Mouse (Mus musculus) CH12.LX (cell line): ENCODE measurements around the gene Gm10160.

Experiments used
- BHLHE40 ChIP-seq: IDR thresholded peaks from 2 replicates; pipeline ENCODE4 v1.6.1; 2011; ENCODE audit warnings: mild to moderate bottlenecking, low read depth, low read length, improper control_type of control experiment
- CTCF ChIP-seq, 2 experiments: IDR thresholded peaks in 1 of 2; conservative IDR thresholded peaks in 1 of 2; 2 replicates each; pipeline ENCODE4 v1.5.1; 2011 to 2012; ENCODE audit warnings: low read depth in 2 of 2, low read length in 2 of 2, improper control_type of control experiment in 1 of 2, inconsistent platforms in 1 of 2, mild to moderate bottlenecking in 1 of 2, moderate library complexity in 1 of 2
- E2F4 ChIP-seq: IDR thresholded peaks from 2 replicates; pipeline ENCODE4 v1.6.1; 2011; ENCODE audit warnings: low read depth, low read length, improper control_type of control experiment; ENCODE audit not compliant: insufficient replicate concordance
- EP300 ChIP-seq: IDR thresholded peaks from 2 replicates; pipeline ENCODE4 v1.6.1; 2011; ENCODE audit warnings: low read length, improper control_type of control experiment
- ETS1 ChIP-seq: conservative IDR thresholded peaks from 2 replicates; pipeline ENCODE4 v1.6.1; 2012; ENCODE audit warnings: low read depth, mild to moderate bottlenecking, inconsistent platforms, low read length, improper control_type of control experiment, moderate library complexity
- MXI1 ChIP-seq: IDR thresholded peaks from 2 replicates; pipeline ENCODE4 v1.6.1; 2011; ENCODE audit warnings: mild to moderate bottlenecking, low read depth, low read length, improper control_type of control experiment
- MYC ChIP-seq: IDR thresholded peaks from 2 replicates; pipeline ENCODE4 v1.6.1; 2011; ENCODE audit warnings: low read depth, mild to moderate bottlenecking, improper control_type of control experiment, low read length
- NELFE ChIP-seq: IDR thresholded peaks from 2 replicates; pipeline ENCODE4 v1.6.1; 2011; ENCODE audit warnings: low read depth, low read length, improper control_type of control experiment
- POLR2A ChIP-seq: IDR thresholded peaks from 2 replicates; pipeline ENCODE4 v1.6.1; 2011; ENCODE audit warnings: low read depth, mild to moderate bottlenecking, improper control_type of control experiment, low read length
- POLR2AphosphoS2 ChIP-seq: IDR thresholded peaks from 2 replicates; pipeline ENCODE4 v1.6.1; 2011; ENCODE audit warnings: low read depth, low read length, improper control_type of control experiment
- RAD21 ChIP-seq: IDR thresholded peaks from 2 replicates; pipeline ENCODE4 v1.6.1; 2011; ENCODE audit warnings: low read depth, mild to moderate bottlenecking, low read length, improper control_type of control experiment, moderate library complexity
- TCF12 ChIP-seq: IDR thresholded peaks from 2 replicates; pipeline ENCODE4 v1.6.1; 2014; ENCODE audit warnings: low read depth, mild to moderate bottlenecking, inconsistent platforms, low read length, improper control_type of control experiment
- USF1 ChIP-seq: IDR thresholded peaks from 2 replicates; pipeline ENCODE4 v1.6.1; 2014; ENCODE audit warnings: low read depth, mild to moderate bottlenecking, inconsistent platforms, low read length, improper control_type of control experiment
- ZNF384 ChIP-seq: IDR thresholded peaks from 2 replicates; pipeline ENCODE4 v1.6.1; 2012; ENCODE audit warnings: low read depth, low read length, improper control_type of control experiment, inconsistent platforms

DNA sequence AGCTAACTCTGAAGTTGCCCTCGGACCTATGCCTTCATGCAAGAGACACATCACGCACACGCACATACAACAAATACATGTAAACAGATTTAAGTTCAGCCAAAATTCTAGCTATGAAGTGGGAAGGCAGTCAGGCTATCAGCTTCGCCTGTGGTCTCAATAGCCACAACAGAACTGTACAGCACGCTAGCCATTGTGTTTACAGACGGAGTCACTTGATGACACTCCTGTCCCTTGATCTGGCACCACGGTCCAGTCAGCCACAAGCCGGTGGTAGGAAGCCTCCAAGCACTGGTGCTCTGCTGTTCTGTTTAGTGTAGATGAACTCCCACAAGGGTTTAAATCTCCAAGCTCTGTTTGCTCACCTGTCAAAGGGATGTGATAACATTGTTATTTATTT lies 9.6 kb downstream of the Gm10160 start:
- TF ChIP-seq POLR2A, result no peak
- no peak for TF ChIP-seq ETS1
- TF ChIP-seq NELFE, result no peak
- no peak for TF ChIP-seq TCF12
- TF ChIP-seq E2F4, result no peak
- no peak for TF ChIP-seq MYC
- TF ChIP-seq ZNF384, result no peak
- no peak for TF ChIP-seq POLR2AphosphoS2
- TF ChIP-seq CTCF (conservative IDR thresholded peaks at IDR 0.05 in 1 of 2, IDR thresholded peaks at IDR 0.05 in 1 of 2; ENCODE audit: low read depth in 2 of 2, low read length in 2 of 2), result no peak
- TF ChIP-seq RAD21, result no peak
- no peak for TF ChIP-seq EP300
- TF ChIP-seq USF1, result no peak
- TF ChIP-seq MXI1, result no peak
- TF ChIP-seq BHLHE40, result no peak
